Mouse (Mus musculus): ENCODE data around the gene Mrps18a.

The Mrps18a gene

GRCm38 (mm10) chr17:46110402-46111289, at the start of gene Mrps18a:
Gene Mrps18a, plus strand, starts transcription at chr17:46110986.
- peak; percentile 38 for DNase-seq (ENCODE audit: low read depth, low spot score)

GRCm38 (mm10) chr17:46063283-46063973, 47.4 kb upstream of the Mrps18a start:
- no peak for DNase-seq (ENCODE audit: low read depth, low spot score)

- no peak for DNase-seq (ENCODE audit: low read depth, low spot score)
Measured at GRCm38 (mm10) chr17:46063974-46064312, 46.8 kb upstream of the Mrps18a start.

- DNase-seq (ENCODE audit: low read depth, low spot score): no peak
Measured at GRCm38 (mm10) chr17:46070046-46070445, 40.7 kb upstream of the Mrps18a start.

- DNase-seq (ENCODE audit: low read depth, low spot score): no peak
Measured at GRCm38 (mm10) chr17:46071531-46071930, 39.3 kb upstream of the Mrps18a start.

- peak; percentile 56 for DNase-seq (ENCODE audit: low read depth, low spot score)
Measured at GRCm38 (mm10) chr17:46073730-46074301, 37.0 kb upstream of the Mrps18a start.

GRCm38 (mm10) chr17:46074398-46075115, 36.2 kb upstream of the Mrps18a start:
- no peak for DNase-seq (ENCODE audit: low read depth, low spot score)

GRCm38 (mm10) chr17:46075116-46075485, 35.7 kb upstream of the Mrps18a start:
- no peak for DNase-seq (ENCODE audit: low read depth, low spot score)

- no peak for DNase-seq (ENCODE audit: low read depth, low spot score)
Measured at GRCm38 (mm10) chr17:46075551-46076259, 35.1 kb upstream of the Mrps18a start.

GRCm38 (mm10) chr17:46076260-46076551, 34.6 kb upstream of the Mrps18a start:
- DNase-seq (ENCODE audit: low read depth, low spot score): no peak

GRCm38 (mm10) chr17:46077921-46078534, 32.8 kb upstream of the Mrps18a start:
- no peak for DNase-seq (ENCODE audit: low read depth, low spot score)

- no peak for DNase-seq (ENCODE audit: low read depth, low spot score)
Measured at GRCm38 (mm10) chr17:46079037-46079436, 31.7 kb upstream of the Mrps18a start.

GRCm38 (mm10) chr17:46080388-46080787, 30.4 kb upstream of the Mrps18a start:
- no peak for DNase-seq (ENCODE audit: low read depth, low spot score)

- no peak for DNase-seq (ENCODE audit: low read depth, low spot score)
Measured at GRCm38 (mm10) chr17:46081042-46081441, 29.7 kb upstream of the Mrps18a start.

- DNase-seq (ENCODE audit: low read depth, low spot score): no peak
Measured at GRCm38 (mm10) chr17:46081657-46082056, 29.1 kb upstream of the Mrps18a start.

GRCm38 (mm10) chr17:46083381-46083780, 27.4 kb upstream of the Mrps18a start:
- DNase-seq (ENCODE audit: low read depth, low spot score): no peak

GRCm38 (mm10) chr17:46084091-46084501, 26.7 kb upstream of the Mrps18a start:
- DNase-seq (ENCODE audit: low read depth, low spot score): no peak

- DNase-seq (ENCODE audit: low read depth, low spot score): no peak
Measured at GRCm38 (mm10) chr17:46086341-46086870, 24.4 kb upstream of the Mrps18a start.

GRCm38 (mm10) chr17:46091351-46091750, 19.4 kb upstream of the Mrps18a start:
- DNase-seq (ENCODE audit: low read depth, low spot score): no peak

GRCm38 (mm10) chr17:46091899-46092298, 18.9 kb upstream of the Mrps18a start:
- DNase-seq (ENCODE audit: low read depth, low spot score): no peak

- DNase-seq (ENCODE audit: low read depth, low spot score): no peak
Measured at GRCm38 (mm10) chr17:46098525-46098924, 12.3 kb upstream of the Mrps18a start.
